Mouse (Mus musculus) embryonic facial prominence, embryonic 11.5 days (tissue): ENCODE results near the gene Cideb. TPM values are rescaled to one million over a fixed set of nuclear protein-coding genes. Genes with fewer than 3 reads are reported as not detected.

Experiments used
- ATAC-seq: fragments of 200-750 bp; cut with Nextera tagmentation; replicated peaks from 2 replicates; pipeline ENCODE4 v1.8.0; 2017; ENCODE audit warnings: low read depth; ENCODE audit not compliant: insufficient number of reproducible peaks, low FRiP score, low TSS enrichment
- DNase-seq: peaks from one replicate; pipeline ENCODE4 v3.0.0-alpha.2; 2015; ENCODE audit warnings: low spot score
- H3K27ac ChIP-seq: fragments of 300-500 bp; sonication (generic); replicated peaks from 2 replicates; pipeline ENCODE4 v1.5.1; 2014; ENCODE audit warnings: mild to moderate bottlenecking, low read depth, low read length, control low read depth
- H3K27me3 ChIP-seq: fragments of 300-500 bp; sonication (generic); 2 replicates; pipeline ENCODE4 v1.6.1; 2014; ENCODE audit warnings: mild to moderate bottlenecking, low read length, moderate library complexity, mixed read lengths; ENCODE audit not compliant: control insufficient read depth, insufficient read depth
- H3K36me3 ChIP-seq: fragments of 300-500 bp; sonication (generic); replicated peaks from 2 replicates; pipeline ENCODE4 v1.6.1; 2014; ENCODE audit warnings: low read depth, mild to moderate bottlenecking, low read length, moderate library complexity, mixed read lengths; ENCODE audit not compliant: control insufficient read depth, insufficient read depth
- H3K4me1 ChIP-seq: fragments of 300-500 bp; sonication (generic); 2 replicates; pipeline ENCODE4 v1.6.1; 2014; ENCODE audit warnings: low read length, mixed read lengths; ENCODE audit not compliant: control insufficient read depth, insufficient read depth
- H3K4me2 ChIP-seq: fragments of 300-500 bp; sonication (generic); 2 replicates; pipeline ENCODE4 v1.6.1; 2014; ENCODE audit warnings: low read depth, mild to moderate bottlenecking, control low read depth, low read length, moderate library complexity
- H3K4me3 ChIP-seq: fragments of 300-500 bp; sonication (generic); 2 replicates; pipeline ENCODE4 v1.5.1; 2014; ENCODE audit warnings: low read depth, low read length, control low read depth
- H3K9ac ChIP-seq: fragments of 300-500 bp; sonication (generic); replicated peaks from 2 replicates; pipeline ENCODE4 v1.6.1; 2014; ENCODE audit warnings: mild to moderate bottlenecking, control low read depth, low read length
- H3K9me3 ChIP-seq: fragments of 300-500 bp; sonication (generic); replicated peaks from 2 replicates; pipeline ENCODE4 v1.6.1; 2016; ENCODE audit warnings: mild to moderate bottlenecking, low read length, inconsistent platforms, mixed read lengths; ENCODE audit not compliant: control insufficient read depth
- WGBS: fragments of 180-500 bp; shearing (Covaris S2); extraction: QIAGEN DNeasy Blood & Tissue Kit; methylation state at CpG from one replicate; pipeline ENCODE4 v1.1.7; 2014; 5-methylcytosine and 5-hydroxymethylcytosine counted together
- polyA plus RNA-seq: library from polyadenylated mRNA; unstranded; fragments of >200 nt; fragmentation: Nextera tagmentation; extraction: Ambion mirVana; gene quantifications from 2 replicates; pipeline ENCODE4 v1.2.1, GENCODE M21; 2014

Gene Cideb
- polyA plus RNA-seq, 1 experiment from 2014 or later: 0.35 TPM

DNA sequence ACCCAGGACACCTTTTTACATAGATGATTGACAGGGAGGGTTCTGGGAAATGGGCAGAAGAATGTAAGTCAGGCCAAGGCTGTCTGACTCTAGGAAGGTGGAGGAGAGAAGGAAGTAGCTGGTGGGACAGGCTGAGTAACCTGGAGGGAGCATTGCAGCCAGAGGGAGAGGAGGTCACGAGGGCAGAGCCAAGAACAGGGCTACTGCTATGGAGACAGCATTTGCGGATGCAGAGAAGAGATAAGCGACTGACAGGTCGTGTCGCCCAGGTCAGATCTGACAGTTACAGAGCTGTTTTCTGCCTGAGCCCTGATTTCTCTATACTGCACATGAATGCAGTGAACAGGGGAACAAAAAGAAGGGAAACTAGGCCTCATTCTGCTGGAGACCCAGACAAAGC, 50.9 kb downstream of the Cideb start:
- Histone ChIP-seq H3K27me3 (no peaks in the 10 kb centered on the region; the same call in 1 of the 2 replicates), H3K4me2 (no peak overlapping the region), H3K9ac (no peak overlapping the region), H3K4me3 (no peak overlapping the region), H3K9me3 (no peaks in the 10 kb centered on the region), H3K4me1 (no peaks in the 10 kb centered on the region), H3K27ac (no peak overlapping the region), H3K36me3 (no peaks in the 10 kb centered on the region)
- 79% methylated on average over 5 of the region's 5 CpGs for WGBS
- DNase-seq: no peak
- ATAC-seq: no peak

DNA sequence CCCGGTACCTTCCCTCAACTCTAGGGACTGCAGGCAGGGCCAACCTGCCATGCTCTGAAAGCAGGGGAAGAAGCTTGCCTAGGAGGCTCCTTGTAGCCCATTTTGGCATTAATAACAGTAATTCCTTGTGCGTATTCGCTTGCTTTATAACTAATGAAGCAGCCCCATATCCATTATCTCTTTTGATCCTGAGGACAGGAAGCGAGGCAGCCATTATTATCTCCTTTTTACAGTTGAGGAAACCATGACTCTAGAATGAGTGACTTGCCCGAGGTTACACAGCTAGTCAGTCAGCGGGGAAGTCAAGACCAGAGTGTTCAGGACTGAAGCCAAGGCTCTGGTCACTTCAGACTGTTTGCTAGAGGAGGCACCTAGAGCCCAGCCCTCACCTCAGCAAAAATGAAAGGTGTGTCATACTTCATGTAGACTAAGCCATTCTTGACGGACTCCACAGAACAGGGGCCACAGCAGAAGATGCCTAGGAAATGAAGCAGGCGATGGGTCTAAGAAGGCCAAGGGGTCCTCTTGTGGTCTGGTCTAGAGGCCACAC, 52.1 kb downstream of the Cideb start:
- Histone ChIP-seq H3K4me1 (no peaks in the 10 kb centered on the region), H3K9me3 (no peaks in the 10 kb centered on the region), H3K27ac (no peak overlapping the region), H3K9ac (no peak overlapping the region), H3K4me2 (no peak overlapping the region), H3K4me3 (no peak overlapping the region), H3K36me3 (no peaks in the 10 kb centered on the region), H3K27me3 (no peaks in the 10 kb centered on the region)
- 92% methylated on average over 8 of the region's 8 CpGs for WGBS
- ATAC-seq: no peak
- no peak for DNase-seq

Other genes starting within 250 kb of the Cideb start
- 0.24 and 0.29 TPM in 2 replicates for gene Cpne6, start 248.0 kb downstream of the Cideb start, polyA plus RNA-seq
- gene Nrl, start 233.5 kb downstream of the Cideb start, polyA plus RNA-seq: not detected in 2 replicates
- gene Pck2, start 218.2 kb downstream of the Cideb start, polyA plus RNA-seq: 12.7 and 14.6 TPM in 2 replicates
- 69.7 and 76.6 TPM in 2 replicates for gene Dcaf11, start 198.5 kb downstream of the Cideb start, polyA plus RNA-seq
- not detected in 2 replicates for gene A730061H03Rik, start 198.1 kb downstream of the Cideb start, polyA plus RNA-seq
- 3.6 and 5.9 TPM in 2 replicates for gene Fitm1, start 182.8 kb downstream of the Cideb start, polyA plus RNA-seq
- 136 and 139 TPM in 2 replicates for gene Psme1, start 180.3 kb downstream of the Cideb start, polyA plus RNA-seq
- 3.8 and 5.3 TPM in 2 replicates for gene Emc9, start 173.2 kb downstream of the Cideb start, polyA plus RNA-seq
- 237 and 259 TPM in 2 replicates for gene Psme2, start 167.3 kb downstream of the Cideb start, polyA plus RNA-seq
- gene Rnf31, start 166.8 kb downstream of the Cideb start, polyA plus RNA-seq: 9.7 and 11.8 TPM in 2 replicates
- 4.9 and 5.2 TPM in 2 replicates for gene Irf9, start 154.9 kb downstream of the Cideb start, polyA plus RNA-seq
- 3.8 and 4.2 TPM in 2 replicates for gene Rec8, start 140.4 kb downstream of the Cideb start, polyA plus RNA-seq
- 85.0 and 86.9 TPM in 2 replicates for gene Ipo4, start 122.5 kb downstream of the Cideb start, polyA plus RNA-seq
- gene Gm49378, start 120.6 kb downstream of the Cideb start, polyA plus RNA-seq: 2.6 and 3.5 TPM in 2 replicates
- 68.4 and 70.2 TPM in 2 replicates for gene Tm9sf1, start 114.7 kb downstream of the Cideb start, polyA plus RNA-seq
- gene Tssk4, start 108.3 kb downstream of the Cideb start, polyA plus RNA-seq: 0.38 and 0.84 TPM in 2 replicates
- 62.5 and 63.6 TPM in 2 replicates for gene Mdp1, start 98.0 kb downstream of the Cideb start, polyA plus RNA-seq
- 60.7 and 67.7 TPM in 2 replicates for gene Gmpr2, start 86.5 kb downstream of the Cideb start, polyA plus RNA-seq
- gene Nedd8, start 86.3 kb downstream of the Cideb start, polyA plus RNA-seq: 622 and 636 TPM in 2 replicates
- gene Tinf2, start 76.6 kb downstream of the Cideb start, polyA plus RNA-seq: 61.3 and 67.7 TPM in 2 replicates
- 1.1 and 1.5 TPM in 2 replicates for gene Tgm1, start 44.5 kb downstream of the Cideb start, polyA plus RNA-seq
- 19.9 and 21.5 TPM in 2 replicates for gene Rabggta, start 36.2 kb downstream of the Cideb start, polyA plus RNA-seq
- 75.9 and 84.8 TPM in 2 replicates for gene Dhrs1, start 12.8 kb downstream of the Cideb start, polyA plus RNA-seq
- 53.8 and 59.4 TPM in 2 replicates for gene Nop9, start 12.8 kb downstream of the Cideb start, polyA plus RNA-seq
- 0.31 and 0.34 TPM in 2 replicates for gene Ltb4r2, start 3.0 kb upstream of the Cideb start, polyA plus RNA-seq
- gene Ltb4r1, start 7.5 kb upstream of the Cideb start, polyA plus RNA-seq: not detected in 2 replicates
- gene Adcy4, start 25.6 kb upstream of the Cideb start, polyA plus RNA-seq: 10.6 and 13.0 TPM in 2 replicates
- 33.7 and 38.8 TPM in 2 replicates for gene Ripk3, start 30.4 kb upstream of the Cideb start, polyA plus RNA-seq
- gene Nfatc4, start 64.7 kb upstream of the Cideb start, polyA plus RNA-seq: 53.7 and 61.6 TPM in 2 replicates
- gene Nynrin, start 95.6 kb upstream of the Cideb start, polyA plus RNA-seq: 13.6 and 19.4 TPM in 2 replicates
- gene Cbln3, start 125.9 kb upstream of the Cideb start, polyA plus RNA-seq: 0.07 and 0.17 TPM in 2 replicates
- gene Khnyn, start 126.5 kb upstream of the Cideb start, polyA plus RNA-seq: 10.4 and 11.9 TPM in 2 replicates
- 55.7 and 59.4 TPM in 2 replicates for gene Sdr39u1, start 141.8 kb upstream of the Cideb start, polyA plus RNA-seq
- gene Cma1, start 186.2 kb upstream of the Cideb start, polyA plus RNA-seq: not detected in 2 replicates
- gene Cma2, start 192.5 kb upstream of the Cideb start, polyA plus RNA-seq: not detected in 2 replicates